Mouse (Mus musculus) hindbrain, embryonic 10.5 days (tissue): ENCODE measurements around the gene Itga7. TPM values are rescaled to one million over a fixed set of nuclear protein-coding genes. Genes with fewer than 3 reads are reported as not detected.
A peak's percentile ranks its signal among the peaks of the same experiment; 100 is the strongest.

Experiments used
- DNase-seq: peaks from one replicate; pipeline ENCODE4 v3.0.0-alpha.2; 2017; ENCODE audit warnings: low spot score
- H3K27ac ChIP-seq: fragments of 300-500 bp; sonication (generic); 2 replicates; pipeline ENCODE4 v1.5.1; 2016; ENCODE audit warnings: mild to moderate bottlenecking, moderate library complexity
- H3K27me3 ChIP-seq: fragments of 300-500 bp; sonication (generic); 2 replicates; pipeline ENCODE4 v1.6.1; 2016; ENCODE audit warnings: mild to moderate bottlenecking; ENCODE audit not compliant: poor library complexity, insufficient read depth, severe bottlenecking
- H3K36me3 ChIP-seq: fragments of 300-500 bp; sonication (generic); 2 replicates; pipeline ENCODE4 v1.6.1; 2016; ENCODE audit warnings: mild to moderate bottlenecking, moderate library complexity
- H3K4me1 ChIP-seq: fragments of 300-500 bp; sonication (generic); replicated peaks from 2 replicates; pipeline ENCODE4 v1.6.1; 2016; ENCODE audit warnings: mild to moderate bottlenecking
- H3K4me3 ChIP-seq: fragments of 300-500 bp; sonication (generic); 2 replicates; pipeline ENCODE4 v1.5.1; 2016; ENCODE audit warnings: mild to moderate bottlenecking, moderate library complexity
- H3K9me3 ChIP-seq: fragments of 300-500 bp; sonication (generic); 2 replicates; pipeline ENCODE4 v1.6.1; 2016; ENCODE audit warnings: mild to moderate bottlenecking, moderate library complexity
- WGBS: fragments of 180-500 bp; shearing (Covaris S2); methylation state at CpG from one replicate; pipeline ENCODE4 v1.1.7; 2016; 5-methylcytosine and 5-hydroxymethylcytosine counted together
- polyA plus RNA-seq: library from polyadenylated mRNA; unstranded; fragments of >200 nt; fragmentation: Nextera tagmentation; extraction: Ambion mirVana; gene quantifications from 2 replicates; pipeline ENCODE4 v1.2.1, GENCODE M21; 2016

Gene Itga7
- polyA plus RNA-seq, 1 experiment from 2014 or later, result 3.7 TPM

DNA sequence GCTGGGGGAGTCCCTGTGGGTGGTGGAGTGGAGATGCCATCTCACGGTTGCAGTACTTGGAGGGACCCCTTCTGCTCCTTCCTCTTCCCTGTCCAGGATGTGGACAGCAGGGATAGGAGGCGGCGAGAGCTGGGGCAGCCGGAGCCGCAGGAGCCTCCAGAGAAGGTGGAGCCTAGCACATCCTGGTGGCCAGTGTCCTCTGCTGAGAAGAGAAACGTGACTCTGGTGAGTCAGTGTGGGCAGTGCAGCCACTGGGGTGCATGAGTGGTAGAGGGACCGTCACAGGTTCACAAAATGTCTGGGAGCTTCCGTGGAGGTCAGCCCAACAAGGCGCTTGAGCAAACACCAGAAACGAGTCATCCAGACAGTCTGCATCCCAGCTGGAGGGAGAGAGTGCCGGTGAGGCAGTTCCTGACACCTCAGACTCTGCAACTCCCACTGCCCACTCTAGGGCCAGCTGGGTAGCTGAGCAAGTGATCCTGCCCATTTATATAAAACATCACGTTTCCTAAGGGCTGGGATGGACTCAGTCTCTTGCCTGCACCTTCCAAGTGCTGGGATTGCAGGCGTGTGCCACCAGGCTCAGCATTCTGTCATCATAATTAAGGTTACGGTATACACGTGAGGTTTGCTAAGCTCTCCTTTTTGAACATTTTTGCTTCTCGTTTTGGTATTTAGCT, 16.7 kb downstream of the Itga7 start:
- Histone ChIP-seq H3K4me3 (no peak overlapping the region), H3K9me3 (no peaks in the 10 kb centered on the region), H3K27me3 (no peaks in the 10 kb centered on the region), H3K27ac (no peak overlapping the region), H3K36me3 (no peaks in the 10 kb centered on the region), H3K4me1 (no peaks in the 10 kb centered on the region)
- DNase-seq, result no peak
- WGBS, result 69% methylated on average over 16 of the region's 16 CpGs

DNA sequence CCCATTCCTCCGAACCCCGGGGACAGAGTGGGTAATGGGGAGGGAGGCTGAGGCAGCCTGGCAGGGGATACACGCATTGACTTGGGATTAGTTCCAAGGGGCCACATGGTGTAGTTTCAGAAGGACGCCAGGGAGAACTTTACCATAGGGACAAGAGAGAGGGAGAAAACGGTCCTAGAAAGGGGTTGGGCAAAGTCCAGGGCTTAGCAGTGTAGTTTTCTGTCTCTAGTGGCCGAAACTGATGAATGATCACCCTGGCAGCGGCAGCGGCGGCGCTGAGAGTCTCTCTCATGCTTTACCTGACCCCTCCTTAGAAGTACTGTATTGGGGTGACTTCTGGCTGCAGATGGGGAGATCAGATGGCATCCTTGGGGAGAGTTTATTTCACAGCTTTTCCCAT, 24.7 kb downstream of the Itga7 start:
- Histone ChIP-seq H3K4me3 (no peak overlapping the region), H3K27me3 (no peaks in the 10 kb centered on the region), H3K27ac (no peak overlapping the region), H3K36me3 (no peaks in the 10 kb centered on the region), H3K4me1 (no peaks in the 10 kb centered on the region), H3K9me3 (no peaks in the 10 kb centered on the region)
- DNase-seq, result no peak
- WGBS, result 79% methylated on average over 10 of the region's 10 CpGs

DNA sequence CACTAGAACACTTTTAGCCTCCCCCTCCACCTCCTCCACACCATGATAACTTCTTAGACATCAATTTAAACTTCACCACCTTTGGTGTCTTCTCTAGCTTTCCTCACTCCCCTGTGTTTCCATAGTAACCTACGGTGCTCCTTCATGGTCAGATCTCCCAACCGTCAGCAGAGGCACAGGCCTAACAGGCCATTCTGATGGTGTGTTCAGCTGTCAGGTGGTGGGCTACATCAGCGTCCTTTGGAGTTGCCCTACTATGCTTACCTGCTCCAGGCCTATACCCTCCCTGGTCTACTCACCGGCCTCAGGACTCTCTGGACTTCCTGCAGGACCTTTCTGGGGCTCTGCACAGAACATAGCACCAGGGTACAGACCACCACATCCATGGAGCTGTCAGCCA, 26.5 kb downstream of the Itga7 start:
- Histone ChIP-seq H3K9me3 (no peaks in the 10 kb centered on the region), H3K27ac (no peak overlapping the region), H3K4me3 (no peak overlapping the region), H3K36me3 (no peaks in the 10 kb centered on the region), H3K4me1 (no peaks in the 10 kb centered on the region), H3K27me3 (no peaks in the 10 kb centered on the region)
- no peak for DNase-seq
- WGBS, result 83% methylated on average over 4 of the region's 4 CpGs

DNA sequence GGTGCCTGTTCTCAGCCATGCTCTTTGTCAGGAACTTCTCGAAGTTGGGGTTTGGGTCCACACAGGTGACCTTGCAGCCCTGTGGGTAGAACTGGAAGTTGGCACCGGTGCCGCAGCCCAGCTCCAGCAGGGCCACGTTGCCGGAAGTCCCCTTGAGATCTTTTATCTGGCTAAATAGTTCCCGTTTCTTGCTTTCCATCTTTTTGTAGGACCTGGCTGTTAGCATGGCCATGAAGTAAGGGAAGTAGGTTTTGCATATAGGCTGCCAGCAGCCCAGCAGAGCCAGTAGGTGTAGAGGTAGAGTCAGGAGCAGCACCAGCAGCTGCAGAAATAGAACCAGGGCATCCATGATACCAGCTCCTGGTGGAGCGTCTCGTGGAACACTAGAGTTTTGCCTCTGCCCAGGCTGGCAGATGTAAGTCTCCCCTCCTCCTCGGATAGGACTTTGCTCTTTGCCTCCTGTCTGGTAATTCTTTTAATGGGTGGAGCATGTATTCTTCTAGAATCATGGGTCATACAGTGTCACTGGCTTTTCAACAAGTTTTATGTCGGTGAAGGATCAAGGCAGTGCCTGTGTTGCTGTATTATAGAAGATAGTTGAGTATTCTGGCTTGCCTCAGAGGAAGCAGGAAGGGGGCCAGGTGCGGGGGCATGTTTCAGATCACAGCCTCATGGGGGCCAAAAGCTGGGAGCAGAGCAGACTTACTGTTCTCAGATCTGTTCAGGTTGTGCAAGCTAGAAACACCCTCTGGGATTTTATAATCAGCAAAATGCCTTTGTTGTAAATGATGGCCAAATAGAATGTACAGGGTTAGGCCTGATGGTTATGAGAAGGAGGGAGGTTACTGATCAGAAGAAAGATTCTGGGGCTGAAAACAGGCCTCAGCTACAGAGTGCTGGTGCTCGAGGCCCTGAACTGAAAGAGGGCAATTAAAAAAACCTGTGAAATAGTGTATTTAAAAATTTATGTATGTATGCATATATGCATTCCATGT, 27.3 kb downstream of the Itga7 start, which contains the start of gene Mettl7b:
TSS of gene Mettl7b (minus strand) at position 399 of the 995 bp plus-strand sequence.
- no peaks in the 10 kb centered on the region for H3K36me3 ChIP-seq
- H3K27me3 ChIP-seq, result no peaks in the 10 kb centered on the region
- no peaks in the 10 kb centered on the region for H3K9me3 ChIP-seq
- no peaks in the 10 kb centered on the region for H3K4me1 ChIP-seq
- 87% methylated on average over 12 of the region's 12 CpGs for WGBS
- no peak for DNase-seq
- no peak within 1 kb of the TSS for H3K27ac ChIP-seq
- H3K4me3 ChIP-seq, result no peak within 1 kb of the TSS

DNA sequence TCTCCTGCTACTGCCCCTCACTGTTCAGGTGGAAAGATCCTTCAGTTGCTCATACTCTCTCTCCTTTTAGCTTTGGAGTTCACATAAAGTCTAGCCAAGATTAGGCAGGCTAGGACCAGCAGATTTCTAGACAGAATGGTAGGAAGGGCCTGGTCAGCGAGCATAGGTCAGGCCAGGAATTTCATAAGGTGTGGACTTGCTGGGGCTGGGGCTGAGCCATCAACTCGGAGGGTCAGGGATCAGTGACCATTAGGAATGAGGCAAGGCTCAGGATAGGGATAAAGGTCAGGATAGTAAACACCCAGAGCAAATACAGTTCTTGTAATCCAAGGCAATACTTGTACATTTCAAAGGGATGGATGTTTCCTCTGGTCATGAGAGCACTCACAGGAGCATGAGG, 31.3 kb downstream of the Itga7 start:
- 62% methylated on average over 2 of the region's 2 CpGs for WGBS
- H3K9me3 ChIP-seq, result no peaks in the 10 kb centered on the region
- H3K4me1 ChIP-seq, result no peaks in the 10 kb centered on the region
- H3K4me3 ChIP-seq, result no peak overlapping the region
- no peaks in the 10 kb centered on the region for H3K36me3 ChIP-seq
- no peaks in the 10 kb centered on the region for H3K27me3 ChIP-seq
- no peak for DNase-seq
- H3K27ac ChIP-seq, result no peak overlapping the region

DNA sequence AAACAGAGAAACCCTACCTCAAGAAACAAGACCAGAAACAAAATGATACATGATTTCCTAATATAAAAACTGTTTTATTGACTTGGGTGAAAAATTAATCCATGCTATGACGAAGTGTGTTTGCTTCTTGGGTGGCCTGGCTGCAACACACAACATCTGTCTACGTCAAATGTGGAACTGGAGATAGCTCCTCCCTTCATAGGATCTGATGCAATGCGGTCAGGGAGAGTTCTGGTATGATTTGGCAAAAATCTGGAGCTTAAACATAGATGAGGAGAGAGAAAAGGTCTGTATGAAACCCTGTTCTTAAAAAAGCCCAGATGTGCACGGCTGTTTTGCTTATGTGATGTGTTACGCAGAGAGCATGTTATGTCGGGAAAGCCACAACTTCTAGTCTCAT, 32.3 kb downstream of the Itga7 start:
- no peaks in the 10 kb centered on the region for H3K4me1 ChIP-seq
- H3K4me3 ChIP-seq, result no peak overlapping the region
- H3K36me3 ChIP-seq, result no peaks in the 10 kb centered on the region
- no peaks in the 10 kb centered on the region for H3K27me3 ChIP-seq
- 89% methylated on average over 6 of the region's 6 CpGs for WGBS
- no peak for DNase-seq
- no peaks in the 10 kb centered on the region for H3K9me3 ChIP-seq
- no peak overlapping the region for H3K27ac ChIP-seq

DNA sequence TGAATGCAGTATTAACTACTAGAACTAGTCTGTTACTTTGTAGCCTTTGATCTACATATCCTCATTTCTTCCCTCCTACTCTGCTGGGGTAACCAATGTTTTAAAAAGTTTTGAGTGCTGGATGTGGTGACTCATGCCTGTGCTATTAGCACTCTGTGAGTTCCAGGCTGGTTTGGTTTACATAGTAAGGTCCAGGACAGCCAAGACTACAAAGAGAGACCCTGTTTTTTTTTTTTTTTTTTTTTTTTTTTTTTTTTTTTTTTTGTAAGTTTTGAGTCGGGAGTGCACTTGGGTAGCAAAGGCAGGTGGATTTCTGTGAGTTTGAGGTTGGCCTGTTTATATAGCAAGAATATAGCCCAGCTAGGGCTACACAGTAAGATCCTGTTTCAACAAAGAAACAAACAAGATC, 34.7 kb downstream of the Itga7 start:
- WGBS, result 38% methylated on average over 1 of the region's 1 CpGs

DNA sequence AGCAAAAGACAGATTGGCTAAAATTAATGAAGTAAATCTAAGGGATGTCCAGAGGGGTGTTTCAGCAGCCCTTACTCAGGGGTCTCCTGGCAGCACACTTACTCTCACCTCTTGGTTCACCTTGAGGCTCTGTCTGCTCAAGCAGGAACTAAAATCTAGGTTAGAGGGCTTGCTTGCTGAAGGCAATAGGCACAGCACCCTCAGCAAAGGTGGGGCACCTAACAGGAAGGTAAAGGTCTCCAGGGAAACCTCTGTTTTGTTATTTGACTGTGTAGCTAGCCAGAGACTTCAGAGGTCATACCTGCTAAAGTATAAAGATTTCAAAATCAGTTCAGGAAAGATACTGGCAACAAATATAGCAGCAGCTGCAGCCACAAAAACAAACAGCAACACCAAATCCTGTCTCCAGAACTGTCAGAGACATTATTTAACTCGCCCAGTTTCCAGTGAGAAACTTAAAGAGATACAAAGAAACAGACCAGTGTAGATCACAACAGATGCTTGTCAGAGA, 37.2 kb downstream of the Itga7 start:
- Histone ChIP-seq H3K27me3 (no peaks in the 10 kb centered on the region), H3K4me3 (no peak overlapping the region), H3K9me3 (no peaks in the 10 kb centered on the region), H3K4me1 (no peaks in the 10 kb centered on the region), H3K27ac (no peak overlapping the region), H3K36me3 (no peaks in the 10 kb centered on the region)
- 51% methylated on average over 1 of the region's 1 CpGs for WGBS
- no peak for DNase-seq

More for the DNA sequence above, 34.7 kb downstream of the Itga7 start:
- Histone ChIP-seq H3K4me1 (no peaks in the 10 kb centered on the region), H3K27me3 (no peaks in the 10 kb centered on the region), H3K27ac (no peak overlapping the region), H3K9me3 (no peaks in the 10 kb centered on the region), H3K4me3 (no peak overlapping the region), H3K36me3 (no peaks in the 10 kb centered on the region)
- DNase-seq, result no peak

DNA sequence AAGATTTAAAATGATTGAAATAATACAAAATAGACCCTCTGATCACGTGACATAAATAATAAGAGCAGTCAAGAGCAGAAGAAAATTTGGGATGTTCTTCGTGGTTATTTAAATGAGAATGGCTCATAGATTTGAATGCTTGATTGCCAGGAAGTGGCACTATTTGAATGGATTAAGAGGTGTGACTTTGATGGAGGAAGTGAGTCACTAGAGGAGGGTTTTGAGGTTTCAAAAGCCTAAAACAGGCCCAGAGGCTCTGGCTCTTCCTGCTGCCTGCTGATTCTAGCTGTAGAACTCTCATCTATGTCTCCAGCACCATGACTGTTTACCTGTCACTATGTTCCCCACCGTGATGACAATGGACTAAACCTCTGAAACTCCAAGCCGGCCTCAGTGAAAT, 39.2 kb downstream of the Itga7 start:
- no peak for DNase-seq
- no peaks in the 10 kb centered on the region for H3K27me3 ChIP-seq
- H3K36me3 ChIP-seq, result no peaks in the 10 kb centered on the region
- H3K27ac ChIP-seq, result no peak overlapping the region
- 81% methylated on average over 4 of the region's 4 CpGs for WGBS
- H3K9me3 ChIP-seq, result no peaks in the 10 kb centered on the region
- H3K4me3 ChIP-seq, result no peak overlapping the region
- H3K4me1 ChIP-seq, result 0 out of 2 replicates have a peak, but pooled peaks cover 3% of the 10 kb centered on the region

DNA sequence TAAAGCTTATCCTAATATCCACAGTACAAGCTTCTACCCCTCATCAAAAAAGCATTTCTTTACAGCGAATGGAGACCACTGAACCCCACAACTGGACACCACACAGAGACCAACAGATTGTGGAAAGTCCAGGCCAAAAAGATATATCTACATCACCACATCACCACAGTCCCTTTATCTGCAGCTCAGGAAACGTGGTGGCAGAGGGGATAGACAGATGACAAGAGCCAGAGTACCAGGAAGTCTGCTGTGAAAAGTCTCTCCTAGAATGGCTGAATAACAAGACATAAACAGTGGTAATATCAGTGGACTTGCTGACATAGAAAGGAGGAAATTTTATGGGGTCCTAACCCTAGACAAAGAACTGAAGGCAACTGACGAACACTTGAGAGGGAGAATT, 42.8 kb downstream of the Itga7 start:
- 63% methylated on average over 3 of the region's 3 CpGs for WGBS
- H3K36me3 ChIP-seq, result no peaks in the 10 kb centered on the region
- H3K9me3 ChIP-seq, result no peaks in the 10 kb centered on the region

DNA sequence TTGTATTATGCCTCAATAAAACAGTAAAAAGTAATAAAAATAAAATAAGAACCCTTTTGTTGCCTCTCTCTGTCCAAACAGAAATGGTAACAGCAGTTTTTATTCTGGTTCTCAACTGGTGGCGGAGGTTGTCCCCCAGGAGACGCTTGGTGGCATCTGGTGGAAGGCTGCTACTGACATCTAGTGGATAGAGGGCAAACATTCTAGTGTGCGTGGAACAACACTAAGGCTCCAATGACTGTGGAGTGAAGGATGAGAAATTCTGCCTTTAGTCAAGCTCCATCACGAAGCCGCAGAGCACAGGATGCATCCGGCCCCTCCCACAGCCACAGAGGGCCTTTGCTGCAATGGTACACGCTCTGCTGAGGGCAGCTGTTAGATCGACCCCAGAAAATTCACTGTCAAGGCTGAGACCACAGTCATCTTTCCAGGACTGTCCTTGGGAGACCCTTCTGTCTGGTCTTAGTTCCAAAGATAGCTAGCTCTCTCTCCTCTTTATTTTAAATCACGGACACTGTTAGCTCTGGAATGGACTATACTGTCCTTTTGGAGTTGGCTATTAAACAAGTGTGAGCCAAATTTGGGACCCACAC, 44.0 kb downstream of the Itga7 start:
- no peaks in the 10 kb centered on the region for H3K36me3 ChIP-seq
- H3K4me1 ChIP-seq, result 0 out of 2 replicates have a peak, but pooled peaks cover 3% of the 10 kb centered on the region
- no peak overlapping the region for H3K4me3 ChIP-seq
- peak; percentile 41 for DNase-seq
- H3K9me3 ChIP-seq, result no peaks in the 10 kb centered on the region
- H3K27me3 ChIP-seq, result no peaks in the 10 kb centered on the region
- no peak overlapping the region for H3K27ac ChIP-seq
- 29% methylated on average over 9 of the region's 9 CpGs for WGBS

More for the DNA sequence above, 42.8 kb downstream of the Itga7 start:
- no peak for DNase-seq
- 0 out of 2 replicates have a peak, but pooled peaks cover 3% of the 10 kb centered on the region for H3K4me1 ChIP-seq
- H3K27ac ChIP-seq, result no peak overlapping the region
- no peaks in the 10 kb centered on the region for H3K27me3 ChIP-seq
- H3K4me3 ChIP-seq, result no peak overlapping the region

DNA sequence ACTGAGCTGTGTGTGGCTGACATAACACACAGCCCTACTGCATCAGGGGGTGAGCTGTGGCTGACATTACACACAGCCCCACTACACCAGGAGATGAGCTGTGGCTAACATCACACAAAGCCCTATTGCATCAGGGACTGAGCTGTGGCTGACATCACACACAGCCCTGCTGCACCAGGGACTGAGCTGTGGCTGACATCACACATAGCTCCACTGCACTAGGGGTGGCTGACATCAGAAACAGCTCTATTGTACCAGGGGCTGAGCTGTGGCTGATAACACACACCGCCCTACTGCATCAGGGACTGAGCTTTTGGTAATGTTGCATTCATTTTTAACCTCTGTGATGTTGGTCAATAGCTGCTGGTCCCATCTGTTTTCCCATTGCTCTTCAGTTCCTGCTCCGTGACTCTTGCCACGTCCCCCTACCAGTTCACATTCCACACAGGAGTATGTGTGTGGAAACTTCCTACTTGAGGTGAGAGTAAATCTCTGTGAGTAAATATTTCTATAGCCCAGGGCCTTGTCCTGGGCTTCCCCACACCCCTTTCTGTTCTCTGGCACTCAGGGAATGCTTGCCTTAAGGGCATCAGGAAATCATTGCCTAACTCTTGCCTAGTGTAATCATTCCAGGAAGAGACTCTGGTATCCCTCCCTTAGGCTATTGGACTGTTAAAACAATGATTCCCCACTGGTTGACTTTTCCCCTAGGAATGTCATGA, 47.2 kb downstream of the Itga7 start:
- no peak for DNase-seq

More for the DNA sequence above, 47.2 kb downstream of the Itga7 start:
- no peak overlapping the region for H3K4me3 ChIP-seq
- 0 out of 2 replicates have a peak, but pooled peaks cover 3% of the 10 kb centered on the region for H3K4me1 ChIP-seq
- H3K9me3 ChIP-seq, result no peaks in the 10 kb centered on the region
- no peaks in the 10 kb centered on the region for H3K27me3 ChIP-seq
- no peak overlapping the region for H3K27ac ChIP-seq
- 73% methylated on average over 3 of the region's 3 CpGs for WGBS
- H3K36me3 ChIP-seq, result no peaks in the 10 kb centered on the region
